Mouse (Mus musculus) forebrain, embryonic 16.5 days (tissue): ENCODE results near the gene Mgat1. TPM values are rescaled to one million over a fixed set of nuclear protein-coding genes. Genes with fewer than 3 reads are reported as not detected.

Source experiments
- ATAC-seq: fragments of 200-750 bp; cut with Nextera tagmentation; 2 replicates; pipeline ENCODE4 v1.8.0; 2017; ENCODE audit warnings: mild to moderate bottlenecking, moderate library complexity
- H3K27ac ChIP-seq: fragments of 300-500 bp; sonication (generic); 2 replicates; pipeline ENCODE4 v1.5.1; 2014; ENCODE audit warnings: low read length, control low read depth
- H3K27me3 ChIP-seq: fragments of 300-500 bp; sonication (generic); replicated peaks from 2 replicates; pipeline ENCODE4 v1.6.1; 2014; ENCODE audit warnings: low read length; ENCODE audit not compliant: control insufficient read depth, insufficient read depth
- H3K36me3 ChIP-seq: fragments of 300-500 bp; sonication (generic); 2 replicates; pipeline ENCODE4 v1.6.1; 2014; ENCODE audit not compliant: control insufficient read depth, insufficient read depth
- H3K4me1 ChIP-seq: fragments of 300-500 bp; sonication (generic); replicated peaks from 2 replicates; pipeline ENCODE4 v1.6.1; 2014; ENCODE audit warnings: low read length; ENCODE audit not compliant: control insufficient read depth, insufficient read depth
- H3K4me2 ChIP-seq: fragments of 300-500 bp; sonication (generic); 2 replicates; pipeline ENCODE4 v1.6.1; 2014; ENCODE audit warnings: mild to moderate bottlenecking, low read length, control low read depth
- H3K4me3 ChIP-seq: fragments of 300-500 bp; sonication (generic); replicated peaks from 2 replicates; pipeline ENCODE4 v1.5.1; 2014; ENCODE audit warnings: mild to moderate bottlenecking, low read length, control low read depth
- H3K9ac ChIP-seq: fragments of 300-500 bp; sonication (generic); replicated peaks from 2 replicates; pipeline ENCODE4 v1.6.1; 2014; ENCODE audit warnings: low read depth, low read length, control low read depth
- H3K9me3 ChIP-seq: fragments of 300-500 bp; sonication (generic); 2 replicates; pipeline ENCODE4 v1.6.1; 2016; ENCODE audit warnings: low read length; ENCODE audit not compliant: control insufficient read depth
- WGBS: fragments of 180-500 bp; shearing (Covaris S2); extraction: QIAGEN DNeasy Blood & Tissue Kit; methylation state at CpG from one replicate; pipeline ENCODE4 v1.1.7; 2014; 5-methylcytosine and 5-hydroxymethylcytosine counted together
- polyA plus RNA-seq: library from polyadenylated mRNA; unstranded; fragments of >200 nt; fragmentation: Nextera tagmentation; extraction: Ambion mirVana; gene quantifications from 2 replicates; pipeline ENCODE4 v1.2.1, GENCODE M21; 2015

Mgat1 gene
- polyA plus RNA-seq, 1 experiment from 2014 or later = 28.0 TPM

- Histone ChIP-seq H3K4me1 (peaks cover 31% of the 10 kb centered on the region), H3K27ac (no peak overlapping the region)
- WGBS = 91% methylated on average over 4 of the region's 4 CpGs
These were observed 2.5 kb downstream of the Mgat1 start for GRCm38 (mm10) chr11:49246523-49246922.

GRCm38 (mm10) chr11:49247255-49247654 lies 3.3 kb downstream of the Mgat1 start:
- WGBS = 76% methylated on average over 2 of the region's 2 CpGs
- peaks cover 31% of the 10 kb centered on the region for H3K4me1 ChIP-seq
- no peaks in the 10 kb centered on the region for H3K9me3 ChIP-seq
- no peak for ATAC-seq
- H3K27ac ChIP-seq = no peak overlapping the region
- no peak overlapping the region for H3K4me2 ChIP-seq
- H3K27me3 ChIP-seq = no peaks in the 10 kb centered on the region
- no peaks in the 10 kb centered on the region for H3K36me3 ChIP-seq
- H3K4me3 ChIP-seq = no peak overlapping the region
- no peak overlapping the region for H3K9ac ChIP-seq

More at GRCm38 (mm10) chr11:49246523-49246922, 2.5 kb downstream of the Mgat1 start:
- no peaks in the 10 kb centered on the region for H3K36me3 ChIP-seq
- H3K9me3 ChIP-seq = no peaks in the 10 kb centered on the region
- ATAC-seq = no peak
- no peak overlapping the region for H3K9ac ChIP-seq
- no peak overlapping the region for H3K4me3 ChIP-seq
- H3K4me2 ChIP-seq = no peak overlapping the region
- H3K27me3 ChIP-seq = no peaks in the 10 kb centered on the region

GRCm38 (mm10) chr11:49248226-49248973 lies 4.4 kb downstream of the Mgat1 start:
- Histone ChIP-seq H3K9ac (no peak overlapping the region), H3K4me3 (no peak overlapping the region), H3K27ac (no peak overlapping the region), H3K36me3 (no peaks in the 10 kb centered on the region), H3K9me3 (no peaks in the 10 kb centered on the region), H3K4me1 (peaks cover 27% of the 10 kb centered on the region), H3K4me2 (no peak overlapping the region), H3K27me3 (no peaks in the 10 kb centered on the region)
- 59% methylated on average over 6 of the region's 6 CpGs for WGBS
- no peak for ATAC-seq

- Histone ChIP-seq H3K4me1 (peaks cover 26% of the 10 kb centered on the region), H3K4me2 (no peak overlapping the region), H3K9ac (no peak overlapping the region), H3K36me3 (no peaks in the 10 kb centered on the region), H3K27me3 (no peaks in the 10 kb centered on the region), H3K9me3 (no peaks in the 10 kb centered on the region), H3K4me3 (no peak overlapping the region), H3K27ac (no peak overlapping the region)
- WGBS = 71% methylated on average over 6 of the region's 6 CpGs
- no peak for ATAC-seq
These were observed 5.1 kb downstream of the Mgat1 start for GRCm38 (mm10) chr11:49248974-49249700.

- no peaks in the 10 kb centered on the region for H3K36me3 ChIP-seq
- no peak; the same call in 1 of the 2 replicates for ATAC-seq
- H3K4me3 ChIP-seq = peak overlapping the region; percentile 64
- H3K9ac ChIP-seq = peak overlapping the region; percentile 84
- no peak overlapping the region for H3K27ac ChIP-seq
- H3K27me3 ChIP-seq = no peaks in the 10 kb centered on the region
- no peaks in the 10 kb centered on the region for H3K9me3 ChIP-seq
- WGBS = 29% methylated on average over 10 of the region's 10 CpGs
- H3K4me2 ChIP-seq = peak overlapping the region; percentile 76
- peaks cover 23% of the 10 kb centered on the region for H3K4me1 ChIP-seq
These were observed 5.9 kb downstream of the Mgat1 start for GRCm38 (mm10) chr11:49249811-49250421.

GRCm38 (mm10) chr11:49250422-49251379 lies 6.7 kb downstream of the Mgat1 start:
- H3K4me2 ChIP-seq = peak overlapping the region; percentile 76
- no peaks in the 10 kb centered on the region for H3K36me3 ChIP-seq
- peaks cover 16% of the 10 kb centered on the region for H3K4me1 ChIP-seq
- peak; percentile 92 for ATAC-seq
- peak overlapping the region; percentile 6; the same call in 1 of the 2 replicates for H3K27ac ChIP-seq
- no peaks in the 10 kb centered on the region for H3K27me3 ChIP-seq
- WGBS = 2% methylated on average over 45 of the region's 45 CpGs
- H3K9me3 ChIP-seq = no peaks in the 10 kb centered on the region
- peak overlapping the region; percentile 64 for H3K4me3 ChIP-seq
- H3K9ac ChIP-seq = peak overlapping the region; percentile 84

- Histone ChIP-seq H3K27me3 (no peaks in the 10 kb centered on the region), H3K4me1 (peaks cover 14% of the 10 kb centered on the region), H3K9me3 (no peaks in the 10 kb centered on the region), H3K9ac (peak overlapping the region; percentile 84; the same call in 1 of the 2 replicates), H3K4me3 (no peak overlapping the region; the same call in 1 of the 2 replicates), H3K36me3 (no peaks in the 10 kb centered on the region), H3K27ac (no peak overlapping the region), H3K4me2 (peak overlapping the region; percentile 76)
- no peak for ATAC-seq
- WGBS = 72% methylated on average over 7 of the region's 7 CpGs
These were observed 7.4 kb downstream of the Mgat1 start for GRCm38 (mm10) chr11:49251380-49251761.

- no peak for ATAC-seq
- H3K4me2 ChIP-seq = no peak overlapping the region
- no peaks in the 10 kb centered on the region for H3K27me3 ChIP-seq
- H3K9me3 ChIP-seq = no peaks in the 10 kb centered on the region
- H3K36me3 ChIP-seq = no peaks in the 10 kb centered on the region
- H3K27ac ChIP-seq = no peak overlapping the region
- no peak overlapping the region for H3K9ac ChIP-seq
- WGBS = 94% methylated on average over 5 of the region's 5 CpGs
- peaks cover 14% of the 10 kb centered on the region for H3K4me1 ChIP-seq
- no peak overlapping the region for H3K4me3 ChIP-seq
These were observed 8.1 kb downstream of the Mgat1 start for GRCm38 (mm10) chr11:49252048-49252447.
